Mouse (Mus musculus) C2C12 (cell line): ENCODE data around the gene Fam222a.

Source experiments
- MAX ChIP-seq: IDR thresholded peaks from one replicate; pipeline ENCODE4 v1.6.1; 2011; ENCODE audit warnings: mild to moderate bottlenecking, control low read depth
- MYOG ChIP-seq: IDR thresholded peaks from one replicate; pipeline ENCODE4 v1.6.1; 2011; ENCODE audit not compliant: control insufficient read depth, insufficient read length; ENCODE audit errors: extremely low read depth

GRCm38 (mm10) chr5:114528355-114528754 lies 39.5 kb upstream of the Fam222a start:
- TF ChIP-seq MAX: no peak
- TF ChIP-seq MYOG: no peak
